10 mouse cellular contexts compared by ENCODE assay signal in genomic region chr15:95963533-95964250, GRCm38 (mm10).
DNase-seq lines count a peak whose midpoint lies in the region; ATAC-seq and TF ChIP-seq lines count a peak whose summit lies in the region.
"Had no signal": no experiment of that assay in that cellular context is flagged by ENCODE, and none has a peak within 500 bp of the region (broad histone marks: within the 10 kb centered on the region; RNA-seq: fewer than 3 reads in every experiment).

No protein-coding gene starts in this region.

- no peak overlapping the region for H3K4me2 ChIP-seq in embryonic facial prominence, embryonic 11.5 days (ENCODE audit: low read depth, low read length)
- H3K4me2 ChIP-seq in midbrain, embryonic 11.5 days: no peak overlapping the region
- no peak overlapping the region for H3K4me2 ChIP-seq in midbrain, postnatal 0 days (ENCODE audit: low read depth, low read length, poor library complexity, severe bottlenecking)
- H3K4me2 ChIP-seq: embryonic facial prominence, embryonic 13.5 days had no signal

- H3K9ac ChIP-seq in embryonic facial prominence, embryonic 11.5 days (replicated peaks; ENCODE audit: low read length): no peak overlapping the region
- no peak overlapping the region for H3K9ac ChIP-seq in midbrain, embryonic 11.5 days (ENCODE audit: low read length)
- no peak overlapping the region for H3K9ac ChIP-seq in midbrain, postnatal 0 days (replicated peaks; ENCODE audit: low read length, poor library complexity, severe bottlenecking)
- H3K9ac ChIP-seq: embryonic facial prominence, embryonic 13.5 days had no signal

- DNase-seq in embryonic facial prominence, embryonic 11.5 days (ENCODE audit: low spot score): peak; percentile 14
- DNase-seq in embryonic facial prominence, embryonic 10.5 days (ENCODE audit: low spot score): no peak
- DNase-seq in midbrain, embryonic 11.5 days (ENCODE audit: low spot score, missing footprints): peak; percentile 37
- no peak for DNase-seq in midbrain, embryonic 10.5 days (ENCODE audit: low spot score)
- DNase-seq in layer of hippocampus, adult 18-20 months (ENCODE audit: low spot score in 2 of 2): peak; percentile 22 to 60
- DNase-seq in midbrain, postnatal 0 days (ENCODE audit: low spot score): peak; percentile 54
- no peak for DNase-seq in urinary bladder, postnatal 10 days (ENCODE audit: low spot score)
- DNase-seq in right cerebral cortex, adult 2 months (ENCODE audit: low spot score in 2 of 2): no peak
- DNase-seq: kidney, adult 9 months had no signal

- no peaks in the 10 kb centered on the region for H3K9me3 ChIP-seq in embryonic facial prominence, embryonic 11.5 days (replicated peaks; ENCODE audit: control insufficient read depth, low read length)
- no peaks in the 10 kb centered on the region for H3K9me3 ChIP-seq in embryonic facial prominence, embryonic 10.5 days
- no peaks in the 10 kb centered on the region for H3K9me3 ChIP-seq in midbrain, embryonic 11.5 days (ENCODE audit: control insufficient read depth, low read length)
- H3K9me3 ChIP-seq in midbrain, embryonic 10.5 days (replicated peaks): no peaks in the 10 kb centered on the region
- no peaks in the 10 kb centered on the region for H3K9me3 ChIP-seq in midbrain, postnatal 0 days (ENCODE audit: low read length)
- H3K9me3 ChIP-seq: embryonic facial prominence, embryonic 13.5 days had no signal

- no peaks in the 10 kb centered on the region for H3K36me3 ChIP-seq in embryonic facial prominence, embryonic 11.5 days (replicated peaks; ENCODE audit: control insufficient read depth, insufficient read depth, low read depth, low read length)
- peaks cover 40% of the 10 kb centered on the region for H3K36me3 ChIP-seq in embryonic facial prominence, embryonic 10.5 days (replicated peaks)
- no peaks in the 10 kb centered on the region for H3K36me3 ChIP-seq in midbrain, embryonic 11.5 days (ENCODE audit: control insufficient read depth, insufficient read depth, low read length)
- peaks cover 18% of the 10 kb centered on the region for H3K36me3 ChIP-seq in midbrain, embryonic 10.5 days
- no peaks in the 10 kb centered on the region; the same call in 1 of the 2 replicates for H3K36me3 ChIP-seq in midbrain, postnatal 0 days (ENCODE audit: insufficient read depth, low read length)

- H3K27ac ChIP-seq in embryonic facial prominence, embryonic 11.5 days (replicated peaks; ENCODE audit: low read depth, low read length): no peak overlapping the region
- H3K27ac ChIP-seq in embryonic facial prominence, embryonic 10.5 days (replicated peaks): no peak overlapping the region
- H3K27ac ChIP-seq in midbrain, embryonic 11.5 days (ENCODE audit: low read depth, low read length): no peak overlapping the region
- no peak overlapping the region for H3K27ac ChIP-seq in midbrain, embryonic 10.5 days (replicated peaks)
- no peak overlapping the region for H3K27ac ChIP-seq in midbrain, postnatal 0 days (ENCODE audit: low read depth, low read length)
- H3K27ac ChIP-seq: embryonic facial prominence, embryonic 13.5 days had no signal

- ATAC-seq in embryonic facial prominence, embryonic 11.5 days (replicated peaks; ENCODE audit: insufficient number of reproducible peaks, low FRiP score, low TSS enrichment, low read depth): 0 out of 2 replicates have a peak, but pooled peaks have one; percentile 48
- ATAC-seq in midbrain, embryonic 11.5 days (ENCODE audit: low FRiP score): no peak
- no peak for ATAC-seq in midbrain, postnatal 0 days (ENCODE audit: low FRiP score)

- no peak overlapping the region for H3K4me3 ChIP-seq in embryonic facial prominence, embryonic 11.5 days (ENCODE audit: low read depth, low read length)
- H3K4me3 ChIP-seq in embryonic facial prominence, embryonic 10.5 days: no peak overlapping the region
- no peak overlapping the region for H3K4me3 ChIP-seq in midbrain, embryonic 11.5 days (ENCODE audit: low read depth, low read length)
- H3K4me3 ChIP-seq in midbrain, embryonic 10.5 days: no peak overlapping the region
- H3K4me3 ChIP-seq in midbrain, postnatal 0 days (ENCODE audit: low read depth, low read length): no peak overlapping the region
- H3K4me3 ChIP-seq: embryonic facial prominence, embryonic 13.5 days had no signal

- WGBS in embryonic facial prominence, embryonic 11.5 days: 75% methylated on average over 12 of the region's 12 CpGs
- 80% methylated on average over 12 of the region's 12 CpGs for WGBS in embryonic facial prominence, embryonic 10.5 days
- 88% methylated on average over 12 of the region's 12 CpGs for WGBS in midbrain, embryonic 11.5 days
- 88% methylated on average over 12 of the region's 12 CpGs for WGBS in midbrain, embryonic 10.5 days
- 81% methylated on average over 12 of the region's 12 CpGs for WGBS in midbrain, postnatal 0 days

- no peaks in the 10 kb centered on the region for H3K27me3 ChIP-seq in embryonic facial prominence, embryonic 11.5 days (ENCODE audit: control insufficient read depth, insufficient read depth, low read length)
- no peaks in the 10 kb centered on the region for H3K27me3 ChIP-seq in embryonic facial prominence, embryonic 10.5 days (replicated peaks; ENCODE audit: low read depth, poor library complexity, severe bottlenecking)
- no peaks in the 10 kb centered on the region for H3K27me3 ChIP-seq in midbrain, embryonic 11.5 days (ENCODE audit: control insufficient read depth, insufficient read depth, low read length)
- no peaks in the 10 kb centered on the region for H3K27me3 ChIP-seq in midbrain, embryonic 10.5 days (ENCODE audit: low read depth, poor library complexity, severe bottlenecking)
- H3K27me3 ChIP-seq in midbrain, postnatal 0 days (ENCODE audit: insufficient read depth, low read length): no peaks in the 10 kb centered on the region
- H3K27me3 ChIP-seq: embryonic facial prominence, embryonic 13.5 days had no signal

- H3K4me1 ChIP-seq in embryonic facial prominence, embryonic 11.5 days (ENCODE audit: control insufficient read depth, insufficient read depth, low read length): no peaks in the 10 kb centered on the region
- peaks cover 14% of the 10 kb centered on the region for H3K4me1 ChIP-seq in embryonic facial prominence, embryonic 10.5 days
- no peaks in the 10 kb centered on the region for H3K4me1 ChIP-seq in midbrain, embryonic 11.5 days (ENCODE audit: control insufficient read depth, insufficient read depth, low read length)
- peaks cover 5% of the 10 kb centered on the region; the same call in 1 of the 2 replicates for H3K4me1 ChIP-seq in midbrain, embryonic 10.5 days
- no peaks in the 10 kb centered on the region for H3K4me1 ChIP-seq in midbrain, postnatal 0 days (ENCODE audit: insufficient read depth, low read length)

- TF ChIP-seq CTCF in midbrain, postnatal 0 days (IDR thresholded peaks at IDR 0.05): no peak

Comparison
In these comparisons a context has a peak if more than half of its experiments do, and no peak if none do; other contexts are left out.
1. DNase-seq: peak in embryonic facial prominence, embryonic 11.5 days (single experiment), midbrain, embryonic 11.5 days (single experiment), layer of hippocampus, adult 18-20 months (2 of 2) and midbrain, postnatal 0 days (single experiment); none in embryonic facial prominence, embryonic 10.5 days (single experiment), midbrain, embryonic 10.5 days (single experiment), urinary bladder, postnatal 10 days (single experiment) and right cerebral cortex, adult 2 months (0 of 2).